Mouse (Mus musculus) layer of hippocampus, adult 9-11 months (tissue): Measurements from ENCODE around the gene Cd68.
"Not testable (repeated sequence)": the region's sequence is repeated elsewhere in the genome, so short reads cannot be mapped to it uniquely, and the experiment has no call there.

Experiments
- DNase-seq: peaks from one replicate; pipeline ENCODE4 v3.0.0; 2022

Cd68 gene

DNA sequence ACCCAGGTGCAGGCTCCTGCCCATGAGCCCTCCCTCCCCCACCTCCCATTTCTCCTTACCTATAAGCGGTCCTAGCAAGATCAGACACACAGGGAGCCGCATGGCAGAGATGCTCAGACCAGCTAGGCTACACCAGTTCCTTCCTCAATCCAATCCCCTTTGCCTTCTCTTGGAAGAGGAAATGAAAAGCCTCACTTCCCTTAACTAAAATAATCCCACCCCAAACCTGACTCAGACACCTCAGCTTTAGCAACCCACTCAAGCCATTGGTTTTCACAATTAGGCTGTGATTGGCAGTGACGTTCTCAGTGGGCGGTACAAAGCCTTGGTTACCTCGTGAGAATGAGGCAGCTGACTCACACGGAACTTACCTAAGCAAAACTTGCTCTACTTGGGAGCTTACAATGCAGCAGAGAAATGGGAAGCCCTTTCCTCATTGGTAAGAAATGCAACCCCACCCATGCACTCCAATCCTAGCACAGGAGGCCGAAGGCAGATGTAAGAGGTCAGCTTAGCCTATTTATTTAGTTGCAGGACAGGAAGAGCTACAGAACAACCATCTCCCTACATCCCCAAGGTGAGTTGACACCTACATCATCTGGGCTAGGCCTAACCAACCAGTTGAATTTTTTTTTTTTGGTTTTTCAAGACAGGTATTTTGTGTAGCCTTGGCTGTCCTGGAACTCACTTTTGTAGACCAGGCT, at the start of gene Cd68:
Cd68 (minus strand) TSS at position 193 of the 704 bp plus-strand sequence.
- DNase-seq = peak; percentile 93

DNA sequence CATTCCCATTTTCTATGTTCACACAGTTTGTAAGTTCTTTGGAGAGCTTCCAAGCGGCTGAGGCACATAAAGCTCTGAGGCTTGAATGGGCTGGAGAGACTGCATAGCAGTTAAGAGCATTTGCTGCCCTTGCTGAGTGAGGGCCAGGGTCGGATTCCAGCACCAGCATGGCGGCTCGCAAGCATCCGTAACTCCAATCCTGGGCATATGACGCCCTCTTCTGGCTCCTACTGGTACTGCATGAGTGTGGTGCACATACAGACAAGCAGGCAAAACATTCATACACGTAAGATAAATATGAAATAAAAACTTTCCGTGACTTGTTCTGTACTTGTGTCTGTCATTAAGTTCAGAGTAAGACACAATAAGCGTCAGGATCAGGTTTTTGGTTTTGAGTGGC, 49.5 kb upstream of the Cd68 start:
- no peak for DNase-seq

DNA sequence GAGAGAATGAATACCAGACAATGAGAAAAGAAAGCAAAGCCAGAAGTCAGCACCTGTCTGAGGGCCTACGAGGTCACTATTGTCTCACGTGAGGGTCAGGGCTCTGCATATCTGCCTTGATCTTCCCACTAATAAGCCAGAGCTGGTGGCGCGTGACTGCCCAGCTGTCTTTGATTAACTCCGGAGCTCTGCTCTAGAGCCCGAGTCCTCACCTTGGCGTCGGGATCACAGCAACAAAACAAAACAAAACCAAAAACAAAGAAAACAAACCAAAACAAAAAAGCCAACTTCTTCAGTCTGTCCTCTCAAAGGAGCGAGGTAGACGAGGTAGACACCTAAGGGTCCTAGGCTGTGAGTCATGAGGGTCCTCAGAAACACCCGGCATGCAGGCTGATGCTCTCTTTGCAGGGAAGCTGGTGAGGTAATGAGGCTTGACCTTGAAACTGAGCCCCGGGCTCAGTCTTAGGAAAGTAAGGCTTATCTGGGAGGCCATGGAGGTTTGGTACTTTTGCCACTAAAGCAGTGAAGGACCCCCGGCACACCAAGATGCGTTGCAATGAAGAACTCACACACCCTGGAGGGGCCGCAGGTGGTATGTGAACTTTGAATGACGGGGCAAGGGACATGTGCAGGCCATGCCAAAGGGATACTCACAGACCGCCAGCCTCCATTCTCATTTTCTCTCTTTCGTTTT, 48.8 kb upstream of the Cd68 start:
- no peak for DNase-seq

DNA sequence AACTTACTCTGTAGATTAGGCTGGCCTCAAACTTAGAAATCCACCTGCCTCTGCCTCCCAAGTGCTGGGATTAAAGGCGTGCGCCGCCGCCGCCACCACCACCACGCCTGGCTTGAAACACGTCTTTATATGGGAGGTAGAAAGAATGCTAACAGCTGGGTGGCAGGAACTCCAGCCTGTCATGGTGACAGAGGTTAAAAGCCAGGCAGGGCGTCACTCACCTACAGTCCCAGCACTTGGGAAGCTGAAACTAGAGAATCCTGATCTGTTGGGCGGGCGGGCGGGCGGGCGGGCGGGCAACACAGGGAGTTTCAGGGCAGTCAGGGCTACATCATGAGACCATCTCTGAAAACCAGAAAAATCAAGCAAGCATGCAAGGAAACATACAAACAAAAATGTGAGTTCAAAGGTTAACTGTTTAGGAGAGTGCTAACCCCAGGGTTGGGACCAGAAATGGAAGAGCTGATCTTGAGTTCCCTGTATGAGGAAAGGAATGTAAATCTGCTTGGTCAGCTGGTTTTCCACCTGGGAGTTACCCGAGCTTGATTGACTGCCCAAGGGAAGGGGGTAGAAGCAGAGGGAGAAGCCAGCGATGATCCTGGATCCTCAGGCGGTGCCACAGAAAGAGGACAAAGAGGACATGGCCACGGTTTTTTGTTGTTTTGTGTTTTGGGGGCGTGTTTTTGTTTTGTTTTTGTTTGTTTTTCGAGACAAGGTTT, 47.2 kb upstream of the Cd68 start:
- no peak for DNase-seq

DNA sequence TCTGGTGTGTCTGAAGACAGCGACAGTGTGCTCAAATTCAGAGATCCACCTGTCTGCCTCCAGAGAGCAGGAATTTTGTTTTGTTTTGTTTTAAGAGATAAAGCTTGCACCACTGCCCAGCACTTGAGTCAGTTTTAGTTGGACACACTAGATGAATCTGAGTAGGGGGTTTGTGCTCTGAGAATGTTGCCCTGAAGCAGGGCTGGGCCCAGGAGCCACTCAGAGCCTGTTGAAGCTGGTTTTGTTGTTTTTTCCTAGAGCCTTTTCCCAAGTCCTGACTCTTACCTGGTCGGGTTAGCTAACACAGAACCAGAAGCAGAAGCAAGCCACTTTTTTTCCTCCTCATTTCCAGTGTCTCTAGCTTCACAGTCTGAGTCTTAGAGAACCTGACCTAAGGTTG, 45.1 kb upstream of the Cd68 start:
- no peak for DNase-seq

DNA sequence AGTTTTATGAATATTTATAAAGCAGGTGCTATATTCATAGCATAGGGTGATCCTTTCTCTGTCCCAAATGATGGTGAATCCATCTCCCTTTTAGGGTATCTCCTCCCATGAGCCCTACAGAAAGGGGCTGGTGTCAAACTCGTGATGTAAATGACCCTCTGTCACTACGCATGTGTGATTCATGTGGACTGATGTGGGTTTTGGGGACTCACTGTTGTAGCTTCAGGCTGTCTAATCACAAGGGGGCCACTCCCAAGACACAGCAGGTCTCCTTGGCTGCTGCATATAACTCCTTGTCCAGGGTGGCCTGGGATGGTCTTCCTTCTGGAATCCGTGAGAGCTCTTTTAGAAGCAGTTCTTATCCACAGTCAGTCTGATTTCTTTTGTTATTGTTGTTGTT, 44.5 kb upstream of the Cd68 start:
- DNase-seq = no peak

DNA sequence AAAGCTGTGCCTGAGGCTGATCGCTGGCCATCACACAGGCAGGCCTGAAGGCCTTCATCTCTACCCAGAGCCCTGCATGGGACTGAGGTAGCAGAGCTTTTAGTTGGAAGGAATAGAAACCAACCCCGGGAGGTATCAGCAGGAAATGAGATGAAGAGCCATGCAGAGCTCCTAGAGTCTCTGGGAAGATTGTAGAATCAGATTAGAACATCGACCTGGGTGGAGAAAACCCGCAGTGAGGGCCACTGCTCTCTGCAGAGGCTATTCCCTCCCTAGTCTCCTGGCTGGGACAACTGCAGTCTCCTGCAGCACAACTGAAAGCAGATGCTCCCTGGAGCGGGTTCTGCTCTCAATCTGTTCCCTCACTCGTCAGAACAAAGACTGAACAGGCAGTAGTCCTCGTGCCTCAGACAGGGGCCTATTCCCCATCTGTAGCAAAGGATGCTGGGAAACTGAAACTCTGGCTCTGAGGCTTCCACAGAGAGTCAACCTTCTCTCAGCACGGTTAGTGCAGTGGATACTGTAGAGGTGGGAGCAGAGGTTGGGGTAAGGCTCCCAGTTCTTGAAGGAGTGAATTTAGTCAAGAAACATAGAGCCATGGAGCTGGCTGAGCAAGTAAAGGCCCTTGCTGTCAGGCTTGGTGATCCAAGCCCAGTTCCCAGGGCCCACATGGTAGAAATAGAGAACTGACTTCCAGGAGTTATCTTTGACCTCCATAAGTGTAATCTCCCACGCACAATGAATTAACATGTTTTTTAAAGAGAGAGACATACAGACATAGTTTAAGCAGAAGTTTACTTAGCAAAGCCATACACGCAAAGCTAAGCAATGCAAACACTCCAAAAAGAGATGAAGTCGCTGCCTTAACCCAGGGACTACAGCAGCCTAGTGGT, 43.8 kb upstream of the Cd68 start:
- peak; percentile 42 for DNase-seq

DNA sequence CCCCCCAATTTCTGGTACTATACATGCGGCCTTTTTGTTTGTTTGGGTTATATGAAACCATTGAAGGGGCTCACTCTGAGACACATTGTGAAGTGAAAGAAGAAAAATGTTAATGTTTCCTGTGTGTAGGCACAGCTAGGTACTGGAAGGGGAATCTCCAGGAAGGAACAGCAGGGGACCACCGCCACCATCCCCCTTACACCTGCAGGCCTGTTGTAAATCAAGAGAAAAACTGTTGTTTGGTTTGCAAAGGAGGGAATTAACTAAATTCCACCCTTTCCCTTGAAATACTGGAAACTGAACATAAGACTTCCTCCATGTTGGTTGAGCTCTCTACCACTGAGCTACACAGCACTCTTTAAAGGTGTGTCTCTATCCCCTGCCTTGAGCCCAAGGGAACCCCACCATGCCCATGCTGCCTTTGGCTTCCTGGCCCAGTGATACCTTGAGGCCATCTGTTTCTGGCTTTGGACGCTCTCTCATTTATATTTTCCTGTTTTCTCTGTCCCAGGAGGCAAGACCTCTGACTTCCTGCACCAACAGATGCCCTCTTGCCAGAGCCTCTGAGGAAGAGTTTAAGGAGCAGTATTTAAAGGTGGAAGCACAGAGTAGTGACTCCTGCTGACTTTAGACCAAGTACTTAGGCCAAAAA, 42.8 kb upstream of the Cd68 start:
- no peak for DNase-seq

DNA sequence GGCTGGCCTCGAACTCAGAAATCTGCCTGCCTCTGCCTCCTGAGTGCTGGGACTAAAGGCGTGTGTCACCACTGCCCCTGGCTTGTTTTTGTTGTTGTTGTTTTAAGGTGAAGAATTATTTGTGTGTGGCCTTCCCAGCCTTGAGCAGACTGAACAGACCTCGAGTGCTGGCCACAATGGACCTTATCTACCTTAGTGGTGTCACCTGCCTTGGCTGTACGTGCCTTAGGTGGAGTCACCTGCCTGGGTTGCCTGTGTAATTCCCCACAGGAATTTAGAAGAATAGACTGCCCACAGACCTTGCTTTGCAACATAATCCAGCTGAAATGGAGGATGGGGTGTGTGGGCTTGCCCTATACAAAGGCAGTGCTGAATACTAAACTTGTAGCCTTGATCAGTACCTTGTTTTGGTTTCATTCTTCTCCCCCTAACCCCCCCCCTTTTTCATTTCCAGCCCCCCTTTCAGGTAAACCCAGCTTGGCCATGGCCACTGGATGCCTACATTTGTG, 42.0 kb upstream of the Cd68 start:
- DNase-seq = no peak

- no peak for DNase-seq
These were observed 41.5 kb upstream of the Cd68 start for GRCm38 (mm10) chr11:69707480-69707847.

DNA sequence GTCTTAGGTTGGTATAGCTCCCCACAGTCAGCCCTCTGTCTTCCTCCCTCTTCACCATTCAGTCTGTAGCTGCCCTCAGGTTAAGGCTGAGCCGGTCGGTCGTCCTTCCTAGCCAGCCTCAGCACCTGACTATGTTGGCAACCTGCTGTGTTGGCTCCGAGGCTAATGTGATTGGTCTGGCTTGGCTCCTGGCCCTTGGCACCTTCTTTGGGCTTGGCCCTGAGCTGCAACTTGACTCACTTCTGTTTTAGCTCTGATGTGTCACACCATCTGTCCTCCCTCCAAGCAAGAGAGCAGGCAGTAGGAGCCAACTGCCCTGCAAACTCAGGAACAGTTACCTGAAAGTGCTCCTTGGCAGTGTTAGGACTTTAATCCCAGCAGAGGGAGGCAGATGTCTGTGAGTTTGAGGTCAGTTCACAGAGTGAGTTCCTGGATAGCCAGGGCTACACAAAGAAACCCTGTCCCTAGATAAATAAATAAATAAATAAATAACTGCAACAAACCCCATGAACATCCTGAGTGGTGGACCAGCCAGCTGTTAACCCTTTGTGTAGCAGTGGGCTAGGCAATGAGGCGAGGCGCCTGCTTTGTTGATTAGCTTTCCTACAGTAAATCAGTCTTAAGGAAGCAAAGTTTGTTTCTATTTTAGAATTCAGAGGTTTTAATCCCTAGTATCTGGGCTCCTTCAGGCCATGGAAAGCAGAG, 41.0 kb upstream of the Cd68 start:
- no peak for DNase-seq

GRCm38 (mm10) chr11:69704613-69705010, 38.7 kb upstream of the Cd68 start:
- DNase-seq = no peak

DNA sequence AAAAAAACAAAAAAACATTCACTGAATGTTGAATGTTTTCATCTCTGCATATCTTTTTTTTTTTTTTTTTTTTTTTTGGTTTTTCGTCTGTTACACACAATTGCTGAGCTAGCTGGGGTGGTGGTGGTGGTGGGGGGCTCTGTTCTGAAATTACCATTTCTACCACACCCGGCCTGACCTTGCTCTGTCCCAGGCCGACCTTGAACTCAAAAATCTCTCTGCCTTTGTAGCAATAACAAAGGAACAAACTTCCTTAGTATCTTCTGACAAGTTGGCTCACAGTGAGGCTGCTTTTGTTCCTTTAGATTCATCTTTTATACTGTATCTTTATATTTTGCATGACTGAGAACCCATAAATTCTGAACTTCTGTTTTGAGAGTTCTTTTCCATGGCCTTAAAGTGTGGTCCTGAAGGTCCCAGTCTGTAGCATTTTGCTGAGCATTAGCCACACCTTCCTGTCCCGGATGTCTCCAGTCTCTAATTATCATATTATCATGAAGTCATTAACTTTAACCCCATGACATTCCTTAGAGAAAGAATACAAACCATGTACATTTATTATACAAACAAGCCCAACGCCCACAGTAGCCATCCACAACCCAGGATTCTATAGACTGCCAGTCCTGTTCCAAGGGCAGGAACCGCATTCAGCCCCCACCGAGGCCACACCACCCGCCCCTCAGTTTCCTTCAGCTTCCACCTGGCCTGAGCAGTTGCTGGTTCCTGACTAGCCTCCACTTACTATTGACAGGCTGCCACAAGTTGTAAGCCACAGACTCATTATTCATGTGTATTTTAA, 38.1 kb upstream of the Cd68 start:
- no peak for DNase-seq

GRCm38 (mm10) chr11:69703381-69703780, 37.4 kb upstream of the Cd68 start:
- not testable (repeated sequence) for DNase-seq

DNA sequence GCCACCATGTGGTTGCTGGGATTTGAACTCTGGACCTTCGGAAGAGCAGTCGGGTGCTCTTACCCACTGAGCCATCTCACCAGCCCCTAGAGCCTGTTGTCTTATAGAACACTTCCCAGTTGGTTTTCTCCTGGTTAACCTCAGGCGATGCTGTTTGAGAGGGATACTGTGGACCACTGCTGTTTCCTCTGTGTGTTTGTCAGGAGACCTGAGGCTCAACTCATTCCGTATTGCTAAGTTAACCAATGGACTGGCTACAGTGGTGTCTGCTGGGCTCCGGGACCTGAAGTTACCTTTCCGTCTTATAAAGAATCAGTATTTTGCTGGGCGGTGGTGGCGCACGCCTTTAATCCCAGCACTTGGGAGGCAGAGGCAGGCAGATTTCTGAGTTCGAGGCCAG, 36.9 kb upstream of the Cd68 start:
- DNase-seq = not testable (repeated sequence)

GRCm38 (mm10) chr11:69699595-69699994, 33.6 kb upstream of the Cd68 start:
- no peak for DNase-seq

GRCm38 (mm10) chr11:69698574-69698973, 32.6 kb upstream of the Cd68 start:
- no peak for DNase-seq

- no peak for DNase-seq
These were observed 31.4 kb upstream of the Cd68 start for GRCm38 (mm10) chr11:69697396-69697795.

DNA sequence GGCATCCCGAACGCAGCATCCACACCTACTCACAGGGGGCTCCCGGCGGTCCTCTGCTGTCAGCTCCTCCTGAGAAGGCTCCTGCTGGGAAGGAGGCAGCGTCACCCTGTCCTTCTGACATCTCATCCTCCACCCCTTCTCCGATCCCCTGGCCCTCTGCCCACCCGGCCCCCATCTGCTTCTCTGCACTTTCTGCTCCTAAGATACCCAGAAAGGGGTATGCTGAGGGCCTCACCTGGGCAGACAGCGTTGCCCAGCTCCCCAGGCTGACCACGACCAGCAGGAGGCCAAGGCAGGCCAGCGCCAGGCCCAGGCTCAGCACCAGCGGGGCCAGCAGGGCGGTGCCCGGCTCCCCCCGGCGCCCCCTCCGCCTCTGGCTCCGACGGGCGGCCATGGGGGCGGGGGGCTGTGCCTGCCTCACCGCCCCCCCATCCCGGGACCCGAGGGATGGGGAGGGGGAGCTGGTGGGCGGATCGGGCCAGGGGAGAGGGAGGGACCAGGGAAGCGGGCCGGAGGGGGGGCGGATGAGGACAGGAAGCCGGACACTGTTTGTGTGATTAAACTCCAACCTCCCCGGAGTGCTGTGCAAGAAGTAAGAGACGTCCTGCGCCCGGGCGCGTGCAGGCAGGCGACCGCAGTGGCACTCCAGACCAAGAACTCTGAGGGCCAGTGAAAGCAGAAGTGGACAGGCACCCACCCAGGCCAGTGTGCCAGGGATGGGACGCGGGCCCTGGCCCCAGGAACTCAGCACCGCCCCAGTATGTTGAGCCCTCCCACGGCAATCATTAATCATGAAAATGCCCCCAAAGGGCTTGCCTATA, 29.6 kb upstream of the Cd68 start, which contains the start of the genes Tnfsf12 and Tnfsfm13:
Tnfsf12 (minus strand) TSS at position 489 of the 821 bp plus-strand sequence.
Tnfsfm13 (minus strand) TSS at position 738 of the 821 bp plus-strand sequence.
- peak; percentile 78 for DNase-seq

GRCm38 (mm10) chr11:69695046-69695360, 29.1 kb upstream of the Cd68 start:
- DNase-seq = no peak
